Mouse (Mus musculus) T-helper 1 cell (primary cell): ENCODE measurements around the gene Ezr.

Experiments
- in situ Hi-C: fragments of 300-600 bp; cut with MboI, MseI; formaldehyde crosslinking; loops from one replicate; pipeline ENCODE4 v1.15.1; 2025; ENCODE audit warnings: high pct_unique_total_duplicates

The Ezr gene

DNA sequence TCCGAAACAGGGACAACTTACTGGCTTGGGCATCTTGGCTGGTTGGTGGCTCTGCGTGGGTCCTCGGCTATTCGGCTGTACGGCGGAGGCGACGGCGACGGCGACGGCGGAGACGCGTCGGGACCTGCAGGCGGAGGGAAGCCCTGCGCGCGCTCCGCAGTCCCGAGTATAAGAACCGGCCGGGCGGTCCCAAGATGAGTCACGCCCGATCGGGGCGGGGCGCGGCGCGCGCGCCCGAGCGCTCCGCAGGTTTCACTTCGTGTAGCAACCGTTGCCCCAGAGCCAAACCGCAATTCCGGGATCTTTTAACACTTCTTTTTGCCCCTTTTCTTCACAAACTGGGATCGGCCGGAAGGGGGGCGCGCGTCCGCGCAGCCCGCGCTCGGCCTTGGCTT, at the start of gene Ezr:
Gene Ezr, minus strand, starts transcription at position 174 of the 395 bp plus-strand sequence.
- in situ Hi-C loops = loop anchor here (5.0 kb wide), 1 partner anchor 45 kb away; no protein-coding TSS in a partner anchor

DNA sequence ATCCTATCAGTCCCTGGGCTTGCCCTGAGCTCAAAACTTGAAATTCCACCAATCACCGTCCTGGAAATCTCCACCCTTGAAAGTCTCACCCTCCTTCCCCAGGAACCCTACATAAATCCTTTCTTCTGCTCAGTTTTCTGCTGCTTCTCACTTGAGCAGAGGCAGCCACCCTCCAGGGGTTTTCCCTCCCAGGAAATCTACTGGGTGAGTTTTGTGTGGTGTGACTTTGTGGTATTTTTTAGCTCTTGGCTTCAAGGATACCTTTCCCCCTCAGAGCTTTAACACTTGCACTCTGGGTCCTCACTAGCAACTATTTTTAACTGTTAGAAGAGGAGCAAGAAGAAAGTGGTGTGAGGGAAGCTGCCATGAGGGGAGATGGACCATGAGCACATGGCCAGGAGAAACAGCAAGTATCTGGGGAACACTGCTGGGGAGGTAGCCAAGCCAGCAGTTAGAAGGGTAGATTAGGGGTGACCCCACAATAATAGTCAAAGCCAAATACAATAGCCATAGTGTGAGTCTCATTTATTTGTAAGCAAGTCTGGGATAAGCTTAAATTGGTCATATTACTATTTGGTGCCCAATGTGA, 47.5 kb upstream of the Ezr start:
- in situ Hi-C loops = no loop called here

- in situ Hi-C loops = loop anchor here (5.0 to 10.0 kb wide), 2 partner anchors 46 to 674 kb away; partner anchors contain the start of gene Ezr
Observed at GRCm38 (mm10) chr17:6828531-6829150, 46.1 kb upstream of the Ezr start.

DNA sequence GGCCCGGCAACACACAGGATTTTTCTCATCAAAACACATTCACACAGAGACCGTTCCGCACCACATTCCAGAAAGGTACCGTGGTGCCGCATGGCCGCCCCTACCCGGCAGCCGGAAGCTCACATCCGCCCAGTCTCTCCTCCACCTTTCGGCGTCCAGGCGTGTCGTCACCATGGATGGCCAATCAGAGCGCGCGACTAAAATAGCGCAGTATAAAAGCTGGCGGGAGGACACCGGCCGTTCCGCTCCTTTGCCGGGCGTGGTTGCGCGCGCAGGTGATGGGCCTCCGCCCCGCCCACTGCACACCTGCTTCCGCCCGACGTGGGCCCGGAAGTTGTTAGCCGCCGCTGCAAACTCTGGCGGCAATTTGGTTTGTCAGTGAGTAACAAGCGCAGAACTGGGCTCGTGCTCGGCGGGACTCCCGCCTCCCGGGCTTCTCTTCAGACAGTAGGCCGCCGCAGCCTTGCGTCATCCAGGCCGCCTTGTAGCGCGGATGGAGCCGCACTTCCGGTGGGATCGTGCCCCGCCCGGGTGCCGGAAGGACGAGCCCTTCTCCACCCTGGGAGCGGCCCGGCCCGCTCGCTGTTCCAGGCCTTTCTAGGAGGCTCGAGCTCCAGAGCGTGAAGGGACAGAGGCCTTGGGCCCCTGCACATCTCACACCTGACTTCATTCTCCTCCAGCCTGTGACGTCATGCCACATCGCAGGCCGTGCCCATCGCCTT, 45.3 kb upstream of the Ezr start:
- in situ Hi-C loops = loop anchor here (5.0 to 10.0 kb wide), 2 partner anchors 46 to 673 kb away; partner anchors contain the start of gene Ezr

- in situ Hi-C loops = loop anchor here (5.0 to 10.0 kb wide), 2 partner anchors 45 to 672 kb away; partner anchors contain the start of gene Ezr
Observed at GRCm38 (mm10) chr17:6827159-6827733, 44.7 kb upstream of the Ezr start.

GRCm38 (mm10) chr17:6816796-6817195, 34.2 kb upstream of the Ezr start:
- in situ Hi-C loops = no loop called here

DNA sequence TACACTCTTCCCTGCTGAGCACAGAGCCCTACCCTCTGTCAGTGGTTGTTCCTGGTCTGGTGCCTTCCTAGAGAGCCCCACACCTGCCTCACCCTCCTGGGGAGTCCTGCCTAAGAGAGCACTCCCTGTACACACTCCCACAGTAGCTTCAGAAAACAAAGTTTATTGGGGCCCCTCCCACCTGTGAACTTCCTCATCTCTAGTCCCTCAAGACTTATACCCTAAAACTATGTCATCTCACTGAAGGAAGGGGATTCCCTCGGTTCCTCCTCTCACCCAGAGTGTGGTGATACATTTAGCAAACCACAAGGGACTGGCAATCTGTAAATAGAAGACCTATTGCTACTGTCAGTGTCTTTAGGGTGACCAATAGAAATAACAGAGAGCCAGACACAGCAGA, 33.6 kb upstream of the Ezr start:
- in situ Hi-C loops = no loop called here

- in situ Hi-C loops = no loop called here
Observed at GRCm38 (mm10) chr17:6814656-6815055, 32.1 kb upstream of the Ezr start.

DNA sequence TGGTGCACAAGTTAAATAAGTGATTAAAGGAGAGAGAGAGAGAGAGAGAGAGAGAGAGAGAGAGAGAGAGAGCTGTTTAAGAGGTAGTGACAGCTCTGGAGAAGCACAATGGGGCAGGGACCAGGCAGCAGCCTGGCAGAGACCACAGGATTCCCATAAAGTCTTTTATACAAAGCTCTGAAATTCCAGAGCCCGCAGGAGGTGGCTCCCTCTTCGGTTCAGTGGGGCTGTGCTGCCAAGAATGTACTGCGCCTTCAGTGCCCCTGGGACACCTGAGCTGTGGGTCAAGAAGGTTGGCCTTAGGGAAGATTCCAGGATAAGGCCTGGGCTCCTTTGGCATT, 30.2 kb upstream of the Ezr start:
- in situ Hi-C loops = no loop called here

DNA sequence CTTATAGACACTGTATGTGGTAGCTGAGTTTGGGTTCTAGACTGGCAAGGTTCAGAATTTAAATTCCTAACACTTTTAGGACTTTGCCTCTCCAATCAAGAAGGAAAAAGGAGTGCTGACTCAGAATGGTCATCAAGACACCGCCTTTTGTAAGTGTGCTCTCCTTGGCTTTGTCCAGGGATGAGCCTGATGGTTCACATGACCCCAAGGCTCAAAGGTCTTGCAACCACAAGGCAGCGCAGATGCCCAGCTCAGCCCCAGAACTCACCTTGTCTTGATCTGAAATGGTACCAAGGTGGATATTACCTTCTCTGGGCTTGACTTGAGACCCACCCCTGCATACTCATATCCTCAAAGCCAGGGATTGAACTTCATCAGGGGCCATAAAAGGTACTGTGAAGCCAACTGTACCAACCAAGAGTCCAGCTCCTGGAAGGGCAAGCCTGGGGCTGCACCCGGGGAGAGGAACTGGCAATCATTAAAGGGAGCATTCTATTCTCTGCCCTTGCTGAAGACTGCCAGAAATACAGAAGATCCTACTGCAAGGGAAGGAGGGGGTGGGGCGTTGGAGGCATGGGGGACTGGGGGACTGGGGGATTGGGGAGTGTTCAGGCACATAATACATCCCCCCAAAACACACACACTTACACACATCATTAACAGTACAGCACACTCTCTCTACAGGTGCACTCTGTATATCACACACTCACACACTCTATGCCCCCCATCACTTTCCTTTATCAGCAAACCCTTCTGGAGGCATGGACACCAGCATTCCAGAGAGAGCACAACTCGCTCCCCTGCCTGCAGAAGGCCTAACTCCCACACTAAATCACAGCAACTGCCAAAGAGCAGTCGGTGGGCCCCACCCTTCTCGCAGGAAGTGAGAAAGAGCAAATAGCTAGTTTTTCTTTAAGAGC, 29.6 kb upstream of the Ezr start:
- in situ Hi-C loops = no loop called here

- in situ Hi-C loops = no loop called here
Observed at GRCm38 (mm10) chr17:6809331-6809730, 26.7 kb upstream of the Ezr start.

- in situ Hi-C loops = no loop called here
Observed at GRCm38 (mm10) chr17:6808521-6809165, 26.1 kb upstream of the Ezr start.

DNA sequence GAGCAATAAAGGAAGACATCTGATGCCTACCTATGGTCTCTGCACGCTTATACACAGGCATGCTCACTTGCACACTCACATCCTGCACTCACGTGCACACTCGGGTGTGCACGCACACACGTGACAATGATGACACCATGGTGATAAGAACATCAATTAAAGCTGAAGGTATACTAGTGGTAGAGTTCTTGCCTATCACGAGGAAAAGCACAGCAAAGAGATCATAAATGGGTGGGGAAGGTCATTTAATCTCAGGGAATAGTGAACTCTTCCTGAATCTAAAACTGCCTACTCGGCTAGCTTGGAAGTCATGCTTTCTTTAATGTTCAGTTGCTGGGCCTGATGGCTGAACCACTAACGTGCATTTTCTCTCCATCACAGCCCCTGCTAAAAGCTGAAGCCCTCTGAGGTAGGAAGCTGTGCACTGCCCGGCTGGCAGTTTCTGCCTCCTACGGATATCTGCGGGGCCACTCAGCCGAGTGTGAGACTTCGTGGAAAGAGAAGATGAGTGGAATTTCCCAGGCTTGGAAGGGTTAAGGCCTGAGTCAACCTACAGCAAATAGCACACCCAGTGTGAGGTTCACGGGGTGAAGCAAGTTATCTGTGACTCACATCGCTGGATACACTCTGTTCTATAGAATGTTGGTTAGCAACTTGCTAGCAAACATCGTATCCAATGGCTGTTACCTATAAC, 25.4 kb upstream of the Ezr start:
- in situ Hi-C loops = no loop called here

- in situ Hi-C loops = no loop called here
Observed at GRCm38 (mm10) chr17:6804853-6805543, 22.4 kb upstream of the Ezr start.

GRCm38 (mm10) chr17:6804111-6804510, 21.5 kb upstream of the Ezr start:
- in situ Hi-C loops = no loop called here

DNA sequence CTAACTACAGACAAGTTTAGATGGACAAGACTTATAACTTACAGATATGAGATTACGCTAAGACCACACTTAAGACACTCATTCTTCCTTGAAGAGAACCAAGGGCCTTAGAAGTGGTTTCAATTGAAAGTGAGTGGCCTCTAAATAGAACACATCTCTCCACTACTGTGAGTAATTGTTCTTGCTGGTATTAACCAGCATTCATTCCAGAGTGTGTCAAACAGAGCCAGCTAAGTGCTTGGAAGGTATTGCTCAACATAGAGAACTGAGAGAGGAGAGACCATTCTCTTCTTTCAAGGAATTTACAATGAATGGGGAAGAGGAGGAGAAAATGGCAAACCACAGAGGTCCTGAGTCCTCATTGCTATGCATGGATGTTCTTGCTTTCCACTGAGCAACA, 21.0 kb upstream of the Ezr start:
- in situ Hi-C loops = no loop called here

- in situ Hi-C loops = no loop called here
Observed at GRCm38 (mm10) chr17:6798392-6799061, 15.9 kb upstream of the Ezr start.

DNA sequence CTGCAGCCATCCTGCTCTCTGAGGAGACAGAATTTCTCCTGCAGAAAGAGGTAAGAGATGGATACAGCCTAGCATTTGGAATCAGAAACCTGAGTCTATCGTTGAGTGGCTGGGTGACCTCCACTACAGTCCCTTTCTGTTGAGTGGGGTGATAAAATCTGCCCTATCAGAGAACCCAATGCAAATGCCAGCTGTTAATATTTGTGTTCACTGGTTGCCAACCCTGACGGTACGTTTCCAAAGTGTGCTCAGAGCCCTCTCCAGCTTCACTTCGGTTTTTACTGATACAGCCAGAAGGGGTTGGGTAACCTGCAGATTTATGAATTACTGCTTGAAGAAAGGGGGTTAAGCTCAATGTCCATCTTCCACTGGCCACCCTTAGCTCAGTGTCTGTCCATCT, 14.9 kb upstream of the Ezr start:
- in situ Hi-C loops = no loop called here

DNA sequence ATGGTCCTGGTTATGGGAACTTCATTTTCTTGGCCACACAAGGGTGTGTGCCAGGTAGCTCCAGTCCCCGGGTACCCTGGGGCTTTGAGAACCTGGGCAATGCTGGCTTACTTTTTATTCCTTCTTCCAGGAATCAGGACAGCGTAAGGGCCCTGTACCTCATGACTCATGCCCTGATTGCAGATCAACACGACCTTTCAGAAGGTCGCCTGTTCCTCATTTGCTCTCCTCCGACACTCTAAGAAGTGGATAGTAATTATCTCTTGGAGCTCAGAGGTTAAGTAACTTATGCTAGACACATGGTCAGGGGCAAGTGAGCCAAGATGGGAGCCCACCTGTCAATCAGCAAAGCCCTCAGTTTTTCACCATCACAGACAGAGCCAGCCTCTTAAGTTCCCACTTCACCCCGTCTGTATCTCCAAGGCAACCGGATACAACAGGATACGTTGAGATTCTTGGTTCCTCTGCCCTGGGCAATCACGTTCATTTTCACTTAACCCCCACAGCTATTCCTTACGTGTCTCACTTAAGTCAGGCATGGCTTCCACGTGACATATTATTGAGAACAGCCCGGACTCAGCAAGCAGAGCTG, 11.7 kb upstream of the Ezr start:
- in situ Hi-C loops = no loop called here
